Mouse (Mus musculus) E14TG2a.4 (cell line): ENCODE results near the gene P2ry14.

Experiments used
- H3K27me3 ChIP-seq: 2 replicates; pipeline ENCODE4 v1.6.1; 2014; ENCODE audit warnings: low read length, control low read depth; ENCODE audit not compliant: insufficient read depth
- H3K36me3 ChIP-seq: 2 replicates; pipeline ENCODE4 v1.6.1; 2014; ENCODE audit warnings: low read length, control low read depth; ENCODE audit not compliant: insufficient read depth
- H3K4me1 ChIP-seq: replicated peaks from 2 replicates; pipeline ENCODE4 v1.6.1; 2014; ENCODE audit warnings: low read depth, low read length, control low read depth
- H3K4me3 ChIP-seq: replicated peaks from 2 replicates; pipeline ENCODE4 v1.5.1; 2014; ENCODE audit warnings: mild to moderate bottlenecking, low read length
- H3K9me3 ChIP-seq: 2 replicates; pipeline ENCODE4 v1.6.1; 2014; ENCODE audit warnings: low read length, control low read depth
- CTCF ChIP-seq: conservative IDR thresholded peaks from 2 replicates; pipeline ENCODE4 v1.5.1; 2014; ENCODE audit warnings: low read length
- NANOG ChIP-seq: IDR thresholded peaks from 2 replicates; pipeline ENCODE4 v1.6.1; 2014; ENCODE audit warnings: borderline replicate concordance, low read length, mixed read lengths
- POU5F1 ChIP-seq: IDR thresholded peaks from 2 replicates; pipeline ENCODE4 v1.6.1; 2014; ENCODE audit warnings: low read length, borderline replicate concordance

The P2ry14 gene

GRCm38 (mm10) chr3:59138946-59139468 is 14.4 kb downstream of the P2ry14 start:
- H3K4me1 ChIP-seq: no peaks in the 10 kb centered on the region
- H3K4me3 ChIP-seq: no peak overlapping the region
- no peaks in the 10 kb centered on the region for H3K36me3 ChIP-seq
- no peaks in the 10 kb centered on the region for H3K9me3 ChIP-seq
- H3K27me3 ChIP-seq: no peaks in the 10 kb centered on the region
- TF ChIP-seq POU5F1: no peak
- no peak for TF ChIP-seq CTCF
- no peak for TF ChIP-seq NANOG

DNA sequence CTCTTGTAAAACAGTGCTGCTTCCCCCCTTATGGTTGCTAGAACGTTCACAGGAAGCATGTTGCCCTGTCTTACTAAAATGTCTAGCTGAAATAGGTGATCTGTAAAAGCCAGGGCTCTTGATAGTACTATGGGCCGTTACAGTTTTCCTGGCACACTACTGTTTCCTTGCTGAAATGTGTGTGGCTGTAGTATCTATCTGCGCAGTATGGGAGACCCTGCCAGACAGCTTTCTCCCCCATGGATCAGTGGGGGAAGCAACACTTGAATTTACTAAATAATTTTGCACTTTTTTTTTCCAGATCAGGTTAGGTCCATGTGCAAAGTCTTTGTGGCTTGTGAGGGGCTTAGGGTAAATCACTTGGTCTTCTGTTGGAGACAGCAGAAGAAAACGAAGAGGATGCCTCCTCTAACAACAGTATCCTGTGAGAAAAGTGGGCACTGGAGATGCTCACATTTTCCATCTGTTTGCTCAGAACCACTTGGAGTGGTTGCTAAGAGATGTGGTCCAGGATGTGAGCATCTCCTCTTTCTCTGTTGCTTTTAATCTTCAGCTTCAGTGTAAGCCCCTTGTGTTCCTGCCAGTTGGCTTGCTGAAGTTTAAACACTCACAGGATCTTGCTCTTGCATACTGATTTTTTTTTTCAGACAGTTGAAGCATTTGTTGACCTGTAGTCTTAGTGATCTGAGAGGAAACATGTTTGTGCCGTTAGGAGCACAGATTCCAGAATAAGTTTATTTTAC is 17.3 kb downstream of the P2ry14 start:
- Histone ChIP-seq H3K36me3 (no peaks in the 10 kb centered on the region), H3K9me3 (no peaks in the 10 kb centered on the region), H3K4me1 (no peaks in the 10 kb centered on the region), H3K27me3 (no peaks in the 10 kb centered on the region), H3K4me3 (no peak overlapping the region)
- TF ChIP-seq NANOG: no peak
- TF ChIP-seq CTCF: no peak
- TF ChIP-seq POU5F1: no peak

DNA sequence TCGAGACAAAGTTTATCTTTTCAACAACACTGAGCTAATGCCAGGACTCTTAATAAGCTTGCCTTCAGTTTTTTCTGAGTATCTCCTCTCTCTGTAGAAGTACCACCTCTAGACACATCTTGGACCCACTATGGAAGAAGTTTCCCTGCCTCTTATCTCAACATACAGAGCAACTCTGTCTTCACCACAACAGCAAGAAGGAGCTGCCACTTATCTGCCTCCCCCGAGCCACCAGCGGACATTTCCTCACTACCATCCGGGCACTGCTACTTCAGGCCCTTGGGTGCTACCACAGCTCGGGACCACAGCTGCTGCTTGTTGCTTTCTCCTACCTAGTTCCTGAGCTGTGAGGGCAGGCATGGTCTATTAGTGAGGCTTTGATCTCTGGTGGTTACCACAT is 20.2 kb downstream of the P2ry14 start:
- Histone ChIP-seq H3K4me1 (no peaks in the 10 kb centered on the region), H3K27me3 (no peaks in the 10 kb centered on the region), H3K9me3 (no peaks in the 10 kb centered on the region), H3K36me3 (no peaks in the 10 kb centered on the region), H3K4me3 (no peak overlapping the region)
- no peak for TF ChIP-seq CTCF
- no peak for TF ChIP-seq POU5F1
- TF ChIP-seq NANOG: no peak

DNA sequence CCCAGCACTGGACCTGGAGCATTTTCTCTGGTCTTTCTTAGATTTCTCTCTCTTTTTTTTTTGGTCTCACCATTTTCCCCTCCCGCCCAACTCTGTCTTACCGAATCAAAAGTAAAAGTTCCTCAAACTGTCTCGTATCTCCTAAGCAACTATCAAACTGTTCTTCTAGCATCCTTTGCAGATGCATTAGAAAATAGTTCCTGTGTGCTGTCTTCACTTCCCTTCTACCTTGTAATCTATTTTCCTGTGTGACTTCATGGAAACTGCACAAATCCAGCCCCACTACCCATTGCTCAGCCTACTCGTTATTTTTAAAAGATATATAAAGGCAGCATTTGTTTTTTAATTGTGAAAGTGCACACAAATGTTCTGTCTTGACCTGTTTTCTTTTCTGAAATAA is 21.5 kb downstream of the P2ry14 start:
- no peak for TF ChIP-seq POU5F1
- TF ChIP-seq NANOG: no peak
- TF ChIP-seq CTCF: no peak
- Histone ChIP-seq H3K27me3 (no peaks in the 10 kb centered on the region), H3K36me3 (no peaks in the 10 kb centered on the region), H3K4me3 (no peak overlapping the region), H3K9me3 (no peaks in the 10 kb centered on the region), H3K4me1 (no peaks in the 10 kb centered on the region)

DNA sequence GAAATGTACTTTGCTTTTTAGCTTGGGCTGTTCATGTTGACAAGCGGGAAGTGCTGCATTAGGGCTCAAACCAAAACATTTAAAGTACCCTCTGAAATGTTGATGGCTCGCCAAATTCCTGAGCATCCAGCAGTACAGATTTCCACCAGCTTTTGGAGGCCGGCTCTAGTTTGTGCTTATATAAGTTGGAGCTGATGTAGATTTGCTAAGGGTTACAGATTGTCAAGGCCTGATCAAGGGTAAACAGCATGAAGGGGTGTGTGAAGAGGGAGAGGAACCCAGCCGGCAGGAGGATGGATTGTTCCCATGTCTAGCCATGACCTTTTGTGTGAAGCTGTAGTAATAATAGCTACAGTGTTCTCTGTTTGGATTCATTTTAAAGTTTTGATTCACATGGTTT is 22.3 kb downstream of the P2ry14 start:
- H3K9me3 ChIP-seq: no peaks in the 10 kb centered on the region
- no peaks in the 10 kb centered on the region for H3K27me3 ChIP-seq
- no peaks in the 10 kb centered on the region for H3K36me3 ChIP-seq
- TF ChIP-seq NANOG: no peak
- no peak for TF ChIP-seq POU5F1
- TF ChIP-seq CTCF: no peak
- H3K4me1 ChIP-seq: no peaks in the 10 kb centered on the region
- no peak overlapping the region for H3K4me3 ChIP-seq

DNA sequence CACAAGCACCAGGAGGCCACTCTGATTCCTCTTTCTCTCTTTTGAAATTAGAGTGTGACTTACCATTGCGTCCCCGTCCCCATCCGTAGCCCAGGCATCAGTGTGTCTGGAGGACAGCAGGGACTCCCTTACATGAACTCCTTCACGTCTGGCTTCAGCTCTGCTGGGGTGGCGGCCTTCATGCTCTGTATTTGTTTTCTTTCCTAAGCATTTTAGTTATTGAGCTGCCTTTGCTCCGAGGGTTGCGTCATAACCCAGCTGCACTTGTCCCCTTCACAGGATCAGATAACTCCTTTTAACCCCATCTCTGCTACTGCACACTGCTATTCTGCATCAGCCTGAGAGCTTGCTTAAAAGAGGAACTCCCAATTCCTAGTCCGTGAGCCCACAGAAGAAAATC is 23.0 kb downstream of the P2ry14 start:
- no peak for TF ChIP-seq CTCF
- TF ChIP-seq POU5F1: no peak
- no peak for TF ChIP-seq NANOG
- no peaks in the 10 kb centered on the region for H3K9me3 ChIP-seq
- H3K36me3 ChIP-seq: no peaks in the 10 kb centered on the region
- no peaks in the 10 kb centered on the region for H3K4me1 ChIP-seq
- no peaks in the 10 kb centered on the region for H3K27me3 ChIP-seq
- no peak overlapping the region for H3K4me3 ChIP-seq

DNA sequence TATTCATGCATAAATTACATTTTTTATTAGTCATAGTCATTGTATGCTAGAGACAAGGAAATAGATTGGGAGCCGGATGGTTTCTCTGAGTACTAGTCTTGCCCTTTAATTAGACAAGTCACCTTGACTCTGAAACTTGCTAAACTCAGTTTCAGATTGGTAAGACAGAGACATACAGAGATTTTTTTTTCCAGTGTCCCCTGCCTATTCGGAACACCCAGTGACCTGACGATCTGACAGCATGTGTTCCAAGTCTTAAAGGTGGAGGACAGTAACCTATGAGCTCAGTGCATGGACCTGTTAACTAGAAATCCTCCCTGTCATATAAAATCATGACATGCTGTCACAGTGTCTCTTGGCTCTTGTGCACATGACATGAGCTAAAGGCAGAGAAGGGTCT is 23.9 kb downstream of the P2ry14 start:
- TF ChIP-seq NANOG: no peak
- no peak for TF ChIP-seq CTCF
- TF ChIP-seq POU5F1: no peak
- Histone ChIP-seq H3K9me3 (no peaks in the 10 kb centered on the region), H3K27me3 (no peaks in the 10 kb centered on the region), H3K4me1 (no peaks in the 10 kb centered on the region), H3K36me3 (no peaks in the 10 kb centered on the region), H3K4me3 (no peak overlapping the region)

DNA sequence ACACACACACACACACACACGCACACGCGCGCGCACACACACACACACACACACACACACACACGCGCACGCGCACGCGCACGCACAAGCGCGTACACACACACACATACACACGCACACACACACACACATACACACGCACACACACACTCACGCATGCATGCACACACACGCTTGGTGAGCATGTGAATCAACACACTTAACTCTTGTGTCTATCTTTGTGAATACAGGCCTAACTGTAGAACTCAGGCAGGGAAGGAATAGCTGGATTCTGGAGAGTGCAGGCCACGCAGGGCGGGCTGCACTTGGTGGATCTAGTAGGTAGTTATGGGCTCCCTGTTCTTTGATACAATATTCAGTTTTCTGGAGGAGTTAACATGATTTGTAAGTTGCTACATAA is 24.7 kb downstream of the P2ry14 start:
- H3K9me3 ChIP-seq: no peaks in the 10 kb centered on the region
- no peaks in the 10 kb centered on the region for H3K4me1 ChIP-seq
- H3K36me3 ChIP-seq: no peaks in the 10 kb centered on the region
- no peak overlapping the region for H3K4me3 ChIP-seq
- H3K27me3 ChIP-seq: no peaks in the 10 kb centered on the region
- TF ChIP-seq NANOG: no peak
- TF ChIP-seq POU5F1: no peak
